Mouse (Mus musculus) heart, postnatal 14 days (tissue): ENCODE data around the gene Srebf2. TPM values are rescaled to one million over a fixed set of nuclear protein-coding genes. Genes with fewer than 3 reads are reported as not detected.

ENCODE experiments used
- DNase-seq, 2 experiments: peaks; one replicate each; pipeline ENCODE4 v3.0.0; 2021 to 2022
- intact Hi-C: fragments of 180-260 bp; cut with DNase I; formaldehyde crosslinking; loops from one replicate; pipeline ENCODE4 v1.15.1; 2025
- microRNA-seq, 2 experiments: library from miRNA; unstranded; fragments of <30 nt; microRNA quantifications; one replicate each; pipeline ENCODE4 v1.2.0; 2021 to 2022
- total RNA-seq, 2 experiments: library from RNA; stranded (reverse); gene quantifications; 2 replicates each; pipeline ENCODE4 v1.2.3; 2021

Srebf2 gene
- total RNA-seq, 2 experiments from 2014 or later: 18.7 to 22.6 TPM

GRCm38 (mm10) chr15:82251579-82251978, 104.6 kb downstream of the Srebf2 start:
- no peak for DNase-seq
- intact Hi-C loops: no loop called here

DNA sequence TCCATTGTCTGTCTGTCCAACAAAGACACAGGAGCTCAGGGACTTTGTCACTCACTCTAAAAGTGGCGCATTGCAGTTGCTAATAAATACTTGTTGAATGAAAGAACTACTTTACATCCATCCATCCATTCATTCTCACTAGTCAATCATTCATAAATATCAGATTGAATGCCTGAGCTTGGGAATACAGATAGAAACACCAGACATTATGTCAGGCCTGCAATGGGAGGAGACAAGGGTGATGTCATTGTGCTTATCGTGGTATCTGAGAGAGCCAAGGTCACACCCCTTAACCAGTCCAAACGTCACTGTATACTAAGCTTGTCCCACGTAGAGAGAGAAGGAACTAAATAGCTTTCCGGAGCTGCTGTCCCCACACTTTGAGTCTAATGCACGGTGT, 105.1 kb downstream of the Srebf2 start, which contains the start of gene 1500009C09Rik:
1500009C09Rik (plus strand) TSS at position 301 of the 400 bp plus-strand sequence.
- intact Hi-C loops: no loop called here
- DNase-seq: no peak

Small RNA genes within 50 kb of the gene (microRNA-seq; reads per million reads assigned to microRNA genes)
- 5.9 to 19.7 reads per million in 2 experiments for gene Mir33

Other genes with a start within 250 kb of the Srebf2 start
- gene Polr3h, start 220.9 kb upstream of the Srebf2 start, total RNA-seq: 1 to 10 TPM; 7.5 to 7.9 TPM
- 10 to 100 TPM; 39.6 to 60.9 TPM for gene Csdc2, start 210.4 kb upstream of the Srebf2 start, total RNA-seq
- gene Pmm1, start 186.3 kb upstream of the Srebf2 start, total RNA-seq: 10 to 100 TPM; 23.0 to 28.8 TPM
- gene 1700029P11Rik, start 166.6 kb upstream of the Srebf2 start, total RNA-seq: not detected
- gene Xrcc6, start 159.3 kb upstream of the Srebf2 start, total RNA-seq: 10 to 100 TPM; 20.4 to 27.0 TPM
- 10 to 100 TPM; 22.6 to 27.9 TPM for gene Desi1, start 113.3 kb upstream of the Srebf2 start, total RNA-seq
- gene Snu13, start 99.6 kb upstream of the Srebf2 start, total RNA-seq: 10 to 100 TPM; 48.6 to 53.8 TPM
- not detected for gene 4930407I10Rik, start 88.0 kb upstream of the Srebf2 start, total RNA-seq
- not detected for gene Mei1, start 77.2 kb upstream of the Srebf2 start, total RNA-seq
- 1 to 10 TPM; 4.8 to 5.8 TPM for gene Ccdc134, start 19.3 kb upstream of the Srebf2 start, total RNA-seq
- under 1 TPM; 0.14 to 0.34 TPM for gene Shisa8, start 65.6 kb downstream of the Srebf2 start, total RNA-seq
- under 1 TPM; 0.24 TPM for gene Tnfrsf13c, start 77.2 kb downstream of the Srebf2 start, total RNA-seq
- gene Cenpm, start 97.6 kb downstream of the Srebf2 start, total RNA-seq: 1 to 10 TPM; 1.9 to 3.2 TPM
- not detected for gene 1500009C09Rik, start 105.2 kb downstream of the Srebf2 start, total RNA-seq
- gene Sept3, start 127.7 kb downstream of the Srebf2 start, total RNA-seq: under 1 TPM; 0.17 to 0.24 TPM
- not detected for gene Wbp2nl, start 151.8 kb downstream of the Srebf2 start, total RNA-seq
- 10 to 100 TPM; 28.9 to 33.4 TPM for gene Naga, start 191.7 kb downstream of the Srebf2 start, total RNA-seq
- 1 to 10 TPM; 2.0 to 2.3 TPM for gene Pheta2, start 191.8 kb downstream of the Srebf2 start, total RNA-seq
- gene Smdt1, start 191.8 kb downstream of the Srebf2 start, total RNA-seq: 100 to 1,000 TPM; 197 to 205 TPM
- 100 to 1,000 TPM; 577 to 610 TPM for gene Ndufa6, start 207.1 kb downstream of the Srebf2 start, total RNA-seq
- gene Cyp2d22, start 233.1 kb downstream of the Srebf2 start, total RNA-seq: 10 to 100 TPM; 21.9 to 25.7 TPM
- not detected for gene Cyp2d11, start 246.8 kb downstream of the Srebf2 start, total RNA-seq